Mouse (Mus musculus): ENCODE results near the gene Plekha6. TPM values are rescaled to one million over a fixed set of nuclear protein-coding genes. Genes with fewer than 3 reads are reported as not detected.

Gene Plekha6
- polyA plus RNA-seq, 1 experiment from 2014 or later = 4.6 TPM

GRCm38 (mm10) chr1:133189471-133189870 lies 25.5 kb downstream of the Plekha6 start:
- H3K9ac ChIP-seq = no peak overlapping the region
- no peaks in the 10 kb centered on the region for H3K9me3 ChIP-seq
- no peaks in the 10 kb centered on the region for H3K27me3 ChIP-seq
- no peak overlapping the region for H3K4me3 ChIP-seq
- H3K4me1 ChIP-seq = 0 out of 2 replicates have a peak, but pooled peaks cover 4% of the 10 kb centered on the region
- no peak for ATAC-seq (ENCODE audit: insufficient number of reproducible peaks, low FRiP score, low TSS enrichment, low read depth)
- H3K36me3 ChIP-seq = no peaks in the 10 kb centered on the region
- no peak overlapping the region for H3K4me2 ChIP-seq
- H3K27ac ChIP-seq = no peak overlapping the region

- no peaks in the 10 kb centered on the region for H3K27me3 ChIP-seq
- H3K4me2 ChIP-seq = no peak overlapping the region
- ATAC-seq (ENCODE audit: insufficient number of reproducible peaks, low FRiP score, low TSS enrichment, low read depth) = no peak
- 0 out of 2 replicates have a peak, but pooled peaks cover 4% of the 10 kb centered on the region for H3K4me1 ChIP-seq
- H3K9me3 ChIP-seq = no peaks in the 10 kb centered on the region
- H3K27ac ChIP-seq = no peak overlapping the region
- H3K4me3 ChIP-seq = no peak overlapping the region
- H3K36me3 ChIP-seq = no peaks in the 10 kb centered on the region
- WGBS = 78% methylated on average over 9 of the region's 9 CpGs
- no peak overlapping the region for H3K9ac ChIP-seq
These were observed 26.5 kb downstream of the Plekha6 start for GRCm38 (mm10) chr1:133190550-133190949.

DNA sequence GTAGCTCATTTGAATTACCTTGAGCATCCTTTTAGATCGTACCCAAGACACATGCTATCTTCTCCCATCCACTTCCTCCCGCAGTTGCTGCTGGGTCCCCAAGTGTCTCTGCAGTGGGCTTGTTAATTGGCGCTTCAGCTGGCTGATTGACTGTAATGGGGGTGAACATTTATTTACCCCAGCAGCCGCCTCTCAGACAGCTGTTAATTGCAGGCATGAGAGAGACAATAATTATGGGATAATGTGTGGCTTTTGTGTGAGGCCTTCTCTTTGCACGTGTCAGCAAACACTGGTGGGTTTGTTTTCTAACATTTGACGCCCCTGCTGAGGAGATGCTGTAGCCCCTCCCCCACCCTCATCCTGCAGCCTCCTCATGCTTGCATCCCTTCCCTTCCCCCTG lies 32.2 kb downstream of the Plekha6 start:
- Histone ChIP-seq H3K4me2 (no peak overlapping the region), H3K4me3 (no peak overlapping the region), H3K27ac (no peak overlapping the region), H3K4me1 (peaks cover 11% of the 10 kb centered on the region; the same call in 1 of the 2 replicates), H3K27me3 (no peaks in the 10 kb centered on the region), H3K36me3 (no peaks in the 10 kb centered on the region), H3K9ac (no peak overlapping the region), H3K9me3 (no peaks in the 10 kb centered on the region)
- no peak for ATAC-seq (ENCODE audit: insufficient number of reproducible peaks, low FRiP score, low TSS enrichment, low read depth)
- 34% methylated on average over 6 of the region's 6 CpGs for WGBS

GRCm38 (mm10) chr1:133197266-133197665 lies 33.3 kb downstream of the Plekha6 start:
- Histone ChIP-seq H3K4me1 (peaks cover 11% of the 10 kb centered on the region; the same call in 1 of the 2 replicates), H3K27me3 (no peaks in the 10 kb centered on the region), H3K36me3 (no peaks in the 10 kb centered on the region), H3K4me3 (no peak overlapping the region), H3K4me2 (no peak overlapping the region), H3K27ac (no peak overlapping the region), H3K9me3 (no peaks in the 10 kb centered on the region), H3K9ac (no peak overlapping the region)
- ATAC-seq (ENCODE audit: insufficient number of reproducible peaks, low FRiP score, low TSS enrichment, low read depth) = no peak
- 58% methylated on average over 6 of the region's 6 CpGs for WGBS

DNA sequence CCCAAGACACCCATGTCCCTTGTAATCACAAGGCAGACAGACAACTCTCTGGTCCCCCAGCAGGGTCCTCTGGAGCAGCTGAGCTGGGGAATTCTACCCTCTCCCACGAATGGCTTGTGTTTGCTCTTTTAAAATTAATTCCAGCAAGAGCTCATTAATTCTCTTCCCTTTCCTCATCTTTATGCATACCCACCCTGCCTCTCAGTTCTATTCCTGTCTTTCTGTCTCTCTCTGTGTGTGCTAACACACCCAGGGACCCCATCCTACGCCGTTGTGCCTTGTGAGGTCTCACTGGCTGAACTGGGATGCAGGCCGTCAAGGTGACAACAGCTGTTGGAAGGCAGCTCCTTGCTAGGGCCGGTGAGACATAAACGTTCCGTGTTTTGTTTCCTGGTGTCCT lies 35.7 kb downstream of the Plekha6 start:
- H3K4me1 ChIP-seq = peaks cover 11% of the 10 kb centered on the region; the same call in 1 of the 2 replicates
- no peaks in the 10 kb centered on the region for H3K9me3 ChIP-seq
- H3K27ac ChIP-seq = no peak overlapping the region
- 56% methylated on average over 7 of the region's 7 CpGs for WGBS
- no peak for ATAC-seq (ENCODE audit: insufficient number of reproducible peaks, low FRiP score, low TSS enrichment, low read depth)
- no peak overlapping the region for H3K9ac ChIP-seq
- H3K4me3 ChIP-seq = no peak overlapping the region
- no peak overlapping the region for H3K4me2 ChIP-seq
- H3K36me3 ChIP-seq = no peaks in the 10 kb centered on the region
- no peaks in the 10 kb centered on the region for H3K27me3 ChIP-seq

DNA sequence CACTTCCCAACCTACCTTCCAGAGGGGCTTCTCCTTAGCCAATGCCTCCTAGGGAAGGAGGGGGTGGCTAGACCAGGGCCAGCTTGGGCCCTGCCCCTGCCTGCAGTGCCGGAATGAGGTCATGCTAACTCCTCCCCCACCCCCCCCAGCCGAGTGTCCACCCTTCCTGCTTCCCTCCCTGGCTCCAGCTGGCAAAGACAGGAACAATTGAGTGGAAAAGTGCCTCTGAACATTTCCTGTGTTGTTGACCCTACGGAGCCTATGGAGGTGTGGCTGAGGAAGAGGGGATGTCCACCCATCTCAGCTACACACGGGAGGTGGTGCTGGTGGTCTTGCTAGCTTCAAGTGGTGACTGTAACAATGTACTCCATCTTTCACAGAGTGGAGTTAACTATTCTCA lies 37.5 kb downstream of the Plekha6 start:
- Histone ChIP-seq H3K9me3 (no peaks in the 10 kb centered on the region), H3K27me3 (no peaks in the 10 kb centered on the region), H3K36me3 (no peaks in the 10 kb centered on the region), H3K4me1 (peaks cover 11% of the 10 kb centered on the region; the same call in 1 of the 2 replicates), H3K4me2 (no peak overlapping the region), H3K27ac (no peak overlapping the region), H3K9ac (no peak overlapping the region), H3K4me3 (no peak overlapping the region)
- 37% methylated on average over 4 of the region's 4 CpGs for WGBS
- ATAC-seq (ENCODE audit: insufficient number of reproducible peaks, low FRiP score, low TSS enrichment, low read depth) = no peak

GRCm38 (mm10) chr1:133203701-133204100 lies 39.7 kb downstream of the Plekha6 start:
- Histone ChIP-seq H3K27me3 (no peaks in the 10 kb centered on the region), H3K36me3 (no peaks in the 10 kb centered on the region), H3K4me2 (no peak overlapping the region), H3K4me1 (peaks cover 11% of the 10 kb centered on the region; the same call in 1 of the 2 replicates), H3K4me3 (no peak overlapping the region), H3K27ac (no peak overlapping the region), H3K9me3 (no peaks in the 10 kb centered on the region), H3K9ac (no peak overlapping the region)
- ATAC-seq (ENCODE audit: insufficient number of reproducible peaks, low FRiP score, low TSS enrichment, low read depth) = no peak
- WGBS = 22% methylated on average over 2 of the region's 2 CpGs

- no peaks in the 10 kb centered on the region for H3K9me3 ChIP-seq
- peaks cover 11% of the 10 kb centered on the region; the same call in 1 of the 2 replicates for H3K4me1 ChIP-seq
- 64% methylated on average over 11 of the region's 11 CpGs for WGBS
- no peak overlapping the region for H3K27ac ChIP-seq
- H3K4me3 ChIP-seq = no peak overlapping the region
- H3K36me3 ChIP-seq = no peaks in the 10 kb centered on the region
- no peaks in the 10 kb centered on the region for H3K27me3 ChIP-seq
- no peak overlapping the region for H3K9ac ChIP-seq
- H3K4me2 ChIP-seq = no peak overlapping the region
- no peak for ATAC-seq (ENCODE audit: insufficient number of reproducible peaks, low FRiP score, low TSS enrichment, low read depth)
These were observed 40.4 kb downstream of the Plekha6 start for GRCm38 (mm10) chr1:133204341-133204849.

GRCm38 (mm10) chr1:133204985-133205384 lies 41.0 kb downstream of the Plekha6 start:
- ATAC-seq (ENCODE audit: insufficient number of reproducible peaks, low FRiP score, low TSS enrichment, low read depth) = no peak
- Histone ChIP-seq H3K27ac (no peak overlapping the region), H3K9ac (no peak overlapping the region), H3K9me3 (no peaks in the 10 kb centered on the region), H3K4me2 (no peak overlapping the region), H3K36me3 (no peaks in the 10 kb centered on the region), H3K4me1 (peaks cover 11% of the 10 kb centered on the region), H3K4me3 (no peak overlapping the region), H3K27me3 (no peaks in the 10 kb centered on the region)
- 73% methylated on average over 10 of the region's 10 CpGs for WGBS

- no peak for ATAC-seq (ENCODE audit: insufficient number of reproducible peaks, low FRiP score, low TSS enrichment, low read depth)
- no peaks in the 10 kb centered on the region for H3K9me3 ChIP-seq
- 73% methylated on average over 9 of the region's 11 CpGs for WGBS
- H3K4me2 ChIP-seq = no peak overlapping the region
- H3K9ac ChIP-seq = no peak overlapping the region
- H3K27ac ChIP-seq = no peak overlapping the region
- H3K27me3 ChIP-seq = no peaks in the 10 kb centered on the region
- no peaks in the 10 kb centered on the region for H3K36me3 ChIP-seq
- H3K4me1 ChIP-seq = peaks cover 19% of the 10 kb centered on the region
- H3K4me3 ChIP-seq = no peak overlapping the region
These were observed 44.2 kb downstream of the Plekha6 start for GRCm38 (mm10) chr1:133208086-133208815.

GRCm38 (mm10) chr1:133209036-133209435 lies 45.0 kb downstream of the Plekha6 start:
- Histone ChIP-seq H3K27ac (no peak overlapping the region), H3K9me3 (no peaks in the 10 kb centered on the region), H3K27me3 (no peaks in the 10 kb centered on the region), H3K9ac (no peak overlapping the region), H3K4me2 (no peak overlapping the region), H3K4me3 (no peak overlapping the region), H3K36me3 (no peaks in the 10 kb centered on the region), H3K4me1 (peaks cover 19% of the 10 kb centered on the region)
- 84% methylated on average over 11 of the region's 11 CpGs for WGBS
- no peak for ATAC-seq (ENCODE audit: insufficient number of reproducible peaks, low FRiP score, low TSS enrichment, low read depth)

DNA sequence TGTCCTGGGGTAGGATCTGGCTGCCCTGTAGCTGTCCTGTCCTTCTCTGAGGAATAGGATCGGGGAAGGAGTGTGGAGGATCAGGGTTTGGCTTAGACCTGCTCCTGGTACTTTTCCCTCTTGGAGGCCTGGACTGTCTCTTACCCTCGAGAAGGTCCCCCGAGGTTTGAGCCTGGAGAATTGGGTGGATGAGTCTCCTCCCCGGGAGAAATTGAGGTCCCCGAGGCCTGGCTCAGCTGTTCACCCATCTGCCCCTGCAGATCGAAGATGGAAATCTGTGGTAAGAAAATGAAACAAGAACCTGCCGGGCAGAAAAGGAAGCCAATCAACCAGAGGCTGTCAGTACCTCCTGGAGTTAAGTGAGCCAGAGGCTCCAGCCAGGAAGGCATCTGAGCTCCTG lies 45.5 kb downstream of the Plekha6 start:
- 47% methylated on average over 7 of the region's 7 CpGs for WGBS
- H3K9me3 ChIP-seq = no peaks in the 10 kb centered on the region
- H3K27ac ChIP-seq = no peak overlapping the region
- H3K9ac ChIP-seq = no peak overlapping the region
- H3K36me3 ChIP-seq = no peaks in the 10 kb centered on the region
- no peaks in the 10 kb centered on the region for H3K27me3 ChIP-seq
- no peak for ATAC-seq (ENCODE audit: insufficient number of reproducible peaks, low FRiP score, low TSS enrichment, low read depth)
- H3K4me3 ChIP-seq = no peak overlapping the region
- H3K4me1 ChIP-seq = peaks cover 19% of the 10 kb centered on the region
- no peak overlapping the region for H3K4me2 ChIP-seq
